Mouse (Mus musculus): ENCODE results near the gene Cpe.

The Cpe gene

GRCm38 (mm10) chr8:64634131-64634865 lies 58.6 kb downstream of the Cpe start:
- no peak for DNase-seq (ENCODE audit: low spot score in 2 of 2)

DNA sequence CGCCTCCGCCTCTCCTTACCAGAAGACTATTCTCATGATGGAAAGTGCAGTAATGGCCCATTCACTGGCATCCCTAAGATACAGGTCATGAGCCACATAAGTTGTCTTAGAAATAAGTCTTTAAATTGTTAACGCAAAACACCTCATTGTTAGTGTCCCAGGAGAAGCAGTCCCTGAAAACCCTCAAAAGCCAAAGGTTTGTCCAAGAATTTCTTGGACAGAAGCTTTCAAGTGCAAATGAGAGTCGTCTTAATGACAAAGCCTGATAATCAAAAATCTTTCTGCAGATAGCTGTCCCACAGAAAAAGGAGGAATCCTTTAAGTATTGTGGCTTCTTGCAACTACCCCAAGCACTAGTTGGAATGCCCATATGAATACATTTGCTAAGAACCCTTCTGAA lies 60.7 kb downstream of the Cpe start:
- DNase-seq (ENCODE audit: low spot score in 2 of 2), result no peak

GRCm38 (mm10) chr8:64631761-64632160 lies 61.1 kb downstream of the Cpe start:
- DNase-seq (ENCODE audit: low spot score in 2 of 2), result no peak

DNA sequence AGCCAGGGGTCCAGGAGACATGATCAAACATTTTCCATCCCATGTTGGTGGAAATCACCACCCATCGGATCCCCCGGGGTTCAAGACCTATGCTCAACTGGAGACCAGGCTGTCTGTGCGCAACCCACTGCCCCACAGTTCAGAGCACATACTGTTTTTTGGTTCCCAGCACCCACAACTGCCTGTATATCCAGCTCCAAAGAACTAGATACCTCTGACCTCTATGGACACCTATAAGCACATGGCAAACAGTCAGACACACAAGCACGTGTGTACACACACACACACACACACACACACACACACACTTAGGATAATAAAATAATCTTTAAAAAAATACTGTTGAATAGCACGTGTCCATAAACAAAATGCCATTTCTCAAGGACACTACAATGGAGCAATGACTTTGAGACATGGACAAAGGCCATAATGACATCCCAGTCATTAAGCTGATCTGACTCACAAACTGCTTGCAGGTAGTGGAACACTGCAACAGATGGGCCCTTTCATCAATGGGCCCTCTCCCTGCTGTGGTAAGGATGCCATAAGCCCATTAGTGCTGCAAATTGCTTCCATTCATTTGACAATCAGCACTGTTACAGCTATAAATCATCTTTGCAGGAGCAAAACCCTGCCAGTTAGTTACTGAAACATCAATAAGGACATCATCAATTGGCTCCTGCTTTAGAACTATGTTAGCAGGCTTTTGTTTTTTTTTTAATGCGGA lies 63.7 kb downstream of the Cpe start:
- no peak for DNase-seq (ENCODE audit: low spot score in 2 of 2)

GRCm38 (mm10) chr8:64628039-64628438 lies 64.8 kb downstream of the Cpe start:
- DNase-seq (ENCODE audit: low spot score in 2 of 2), result no peak

DNA sequence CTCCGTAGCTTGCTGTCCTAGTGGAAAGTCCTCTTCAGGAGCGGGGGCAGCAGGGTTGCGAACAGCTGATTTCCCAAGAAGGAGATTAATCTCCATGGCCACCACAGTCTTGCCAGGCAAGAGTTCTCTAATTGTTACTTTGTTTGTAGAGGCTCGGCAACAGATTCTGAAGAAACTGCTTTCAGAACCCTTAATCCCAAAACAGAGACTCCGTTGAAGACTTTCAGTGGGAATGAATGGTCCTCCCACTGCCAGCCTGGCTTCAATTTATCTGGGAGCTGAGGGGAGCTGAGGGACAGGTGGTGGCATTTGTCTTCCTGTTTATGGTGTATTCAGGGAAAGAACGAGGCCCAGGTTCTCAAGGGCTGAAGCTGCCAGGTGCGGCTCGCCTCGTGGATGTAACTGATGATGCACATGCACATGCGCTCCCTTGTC lies 68.2 kb downstream of the Cpe start:
- no peak for DNase-seq (ENCODE audit: low spot score in 2 of 2)

GRCm38 (mm10) chr8:64620365-64621150 lies 72.3 kb downstream of the Cpe start:
- no peak for DNase-seq (ENCODE audit: low spot score in 2 of 2)

DNA sequence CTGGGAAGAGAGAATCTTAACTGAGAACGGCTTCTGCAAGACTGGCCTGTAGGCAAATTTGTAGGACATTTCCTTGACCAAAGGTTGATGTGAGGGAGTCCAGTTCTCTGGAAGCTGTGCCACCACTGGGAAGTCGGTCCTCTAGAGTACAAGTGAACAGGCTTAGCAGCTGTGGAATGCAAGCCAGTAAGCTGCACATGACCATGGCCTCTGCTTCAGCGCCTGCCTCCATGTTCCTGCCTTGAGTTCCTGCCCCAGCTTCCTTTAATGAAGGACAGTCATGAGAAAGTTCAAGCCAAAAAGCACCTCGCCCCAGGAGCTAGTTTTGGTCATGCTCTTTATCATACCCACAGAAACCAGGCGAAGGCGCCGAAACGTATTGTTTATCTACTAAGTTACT lies 73.2 kb downstream of the Cpe start:
- DNase-seq (ENCODE audit: low spot score in 2 of 2), result no peak

DNA sequence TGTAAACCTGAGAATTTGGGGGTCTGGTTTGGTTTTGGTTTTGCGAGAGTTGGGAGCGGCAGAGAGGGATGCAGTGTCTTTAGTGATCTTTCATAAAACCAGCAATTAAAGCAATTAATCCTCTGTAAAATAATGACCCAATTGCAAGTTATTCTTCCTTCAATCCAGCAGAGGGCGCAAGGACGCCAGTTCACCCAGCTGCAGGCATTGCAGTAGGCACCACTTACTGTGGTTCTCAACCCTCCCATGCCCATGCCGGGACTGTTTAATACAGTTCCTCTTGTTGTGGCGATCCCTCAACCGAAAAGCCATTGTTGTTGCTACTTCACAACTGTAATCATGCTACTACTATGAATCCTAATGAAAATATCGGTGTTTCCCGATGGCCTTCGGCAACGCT lies 74.2 kb downstream of the Cpe start:
- DNase-seq (ENCODE audit: low spot score in 2 of 2), result peak in 1 of 2 experiments; percentile 36

GRCm38 (mm10) chr8:64616566-64616965 lies 76.3 kb downstream of the Cpe start:
- no peak for DNase-seq (ENCODE audit: low spot score in 2 of 2)

- no peak for DNase-seq (ENCODE audit: low spot score in 2 of 2)
Measured at GRCm38 (mm10) chr8:64615459-64615858, 77.4 kb downstream of the Cpe start.

- DNase-seq (ENCODE audit: low spot score in 2 of 2), result no peak
Measured at GRCm38 (mm10) chr8:64613663-64614062, 79.2 kb downstream of the Cpe start.

DNA sequence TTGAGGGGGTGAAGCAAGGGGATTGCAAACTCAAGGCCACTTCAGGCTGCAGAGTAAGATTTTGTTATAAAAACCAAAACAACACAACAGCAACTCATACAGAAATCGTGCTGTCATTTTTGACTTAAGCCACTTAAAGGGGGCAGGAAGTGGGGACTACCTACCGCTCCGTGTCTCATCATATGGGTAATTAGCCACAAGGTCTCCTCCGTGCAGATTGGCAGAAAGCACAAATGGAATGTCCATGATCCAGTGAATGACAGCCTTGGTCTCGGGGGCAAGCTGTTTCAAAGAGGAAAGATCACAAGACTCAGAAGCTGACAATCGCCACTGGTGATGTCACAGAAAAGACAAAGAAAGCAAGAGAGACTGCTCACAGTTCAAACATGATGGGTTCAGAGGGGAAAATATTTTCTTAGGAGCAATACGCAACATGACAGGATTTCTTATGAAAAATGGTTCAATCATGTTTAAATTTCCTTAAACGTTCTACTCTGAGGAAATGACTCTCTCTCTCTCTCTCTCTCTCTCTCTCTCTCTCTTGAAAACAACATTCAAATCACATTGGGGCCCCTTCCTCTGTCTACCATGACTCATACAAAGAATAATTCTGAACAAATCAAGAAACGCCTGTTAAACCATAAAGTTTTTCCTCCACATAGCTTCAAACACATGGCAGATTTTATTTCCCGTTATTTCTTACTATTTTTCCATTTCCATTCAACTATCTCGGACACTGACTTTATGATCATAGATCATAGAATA lies 81.5 kb downstream of the Cpe start:
- no peak for DNase-seq (ENCODE audit: low spot score in 2 of 2)

DNA sequence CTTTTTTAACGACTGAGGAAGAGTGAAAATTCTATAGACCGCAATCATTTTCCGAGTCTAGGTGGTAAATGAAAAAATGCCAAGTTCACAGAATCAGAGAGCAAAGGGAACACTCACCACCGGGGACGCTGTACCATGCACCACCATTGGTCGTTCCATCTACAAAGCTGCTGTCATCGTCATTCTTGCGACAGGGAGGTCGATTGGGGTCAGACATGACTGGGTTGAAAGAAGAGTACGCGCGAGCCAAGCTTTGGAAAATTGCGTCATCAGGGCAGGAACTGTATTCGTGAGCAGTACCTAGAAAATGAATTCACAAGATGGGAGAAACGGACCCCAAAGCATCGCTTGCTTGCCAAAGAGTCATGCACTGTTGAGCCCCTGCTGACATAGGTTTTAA lies 83.9 kb downstream of the Cpe start:
- no peak for DNase-seq (ENCODE audit: low spot score in 2 of 2)

- DNase-seq (ENCODE audit: low spot score in 2 of 2), result no peak
Measured at GRCm38 (mm10) chr8:64606015-64606414, 86.8 kb downstream of the Cpe start.

GRCm38 (mm10) chr8:64598206-64598605 lies 94.6 kb downstream of the Cpe start:
- DNase-seq (ENCODE audit: low spot score in 2 of 2), result no peak

DNA sequence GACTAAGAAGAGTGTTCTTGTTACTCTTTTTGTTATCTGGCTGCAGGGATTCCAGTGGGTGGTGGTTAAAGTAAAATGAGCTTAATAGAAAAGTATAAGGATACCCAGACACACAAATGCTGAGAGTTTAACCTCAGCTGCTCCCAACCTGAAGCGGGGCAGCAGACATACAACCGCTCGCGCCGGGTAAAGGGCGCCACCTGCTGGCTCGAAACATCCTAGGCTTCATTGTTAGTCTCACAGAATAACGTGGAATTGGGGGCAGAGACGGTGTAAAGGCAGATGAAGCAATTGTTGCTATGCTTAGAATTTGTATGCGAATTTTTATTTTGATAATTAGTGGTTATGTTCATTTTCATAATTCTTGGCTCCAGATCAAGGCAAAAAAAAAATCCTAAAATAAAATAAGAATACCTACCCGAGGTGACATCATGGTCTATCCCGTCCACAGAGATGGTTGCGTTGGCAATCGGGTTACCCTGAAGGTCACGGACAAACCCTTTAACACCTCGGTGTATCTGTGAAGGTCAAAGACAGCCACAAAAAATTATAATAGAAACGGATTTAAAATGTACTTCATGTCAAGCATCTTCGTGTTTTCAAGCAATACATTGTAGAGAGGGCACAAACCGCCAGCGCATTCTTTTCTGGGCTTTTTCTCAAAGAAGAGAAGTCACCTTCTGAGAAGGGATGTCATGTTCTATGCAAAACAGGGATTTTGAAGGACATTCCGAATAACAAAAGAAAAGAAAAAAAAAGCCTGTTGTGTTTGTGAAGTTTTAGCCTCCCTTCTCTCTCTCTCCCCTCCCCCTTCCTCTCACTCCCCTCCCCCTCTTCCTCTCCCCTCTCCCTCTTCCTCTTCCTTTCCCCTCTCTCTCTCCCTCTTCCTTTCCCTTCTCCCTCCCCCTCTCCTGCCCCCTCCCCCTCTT lies 95.5 kb downstream of the Cpe start:
- DNase-seq (ENCODE audit: low spot score in 2 of 2), result peak; percentile 4 to 28

DNA sequence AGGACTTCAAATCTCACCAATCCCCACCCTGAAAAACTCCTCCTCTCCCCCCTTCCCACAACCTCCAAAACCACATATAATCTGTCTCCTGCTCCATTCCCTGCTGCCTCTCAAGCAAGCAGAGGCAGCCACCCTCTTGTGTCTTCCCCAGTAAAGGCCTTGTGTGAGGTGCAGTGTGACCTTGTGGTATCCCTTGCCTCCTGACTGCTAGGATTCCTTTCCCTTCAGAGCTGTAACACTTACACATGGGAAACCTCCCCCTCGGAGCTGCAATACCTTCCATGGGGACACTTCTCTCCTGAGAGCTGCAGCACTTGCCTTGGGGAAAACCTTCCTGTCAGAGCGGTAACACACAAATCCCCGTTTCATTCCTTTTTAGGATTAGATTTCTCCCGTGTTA lies 96.5 kb downstream of the Cpe start:
- DNase-seq (ENCODE audit: low spot score in 2 of 2), result no peak

DNA sequence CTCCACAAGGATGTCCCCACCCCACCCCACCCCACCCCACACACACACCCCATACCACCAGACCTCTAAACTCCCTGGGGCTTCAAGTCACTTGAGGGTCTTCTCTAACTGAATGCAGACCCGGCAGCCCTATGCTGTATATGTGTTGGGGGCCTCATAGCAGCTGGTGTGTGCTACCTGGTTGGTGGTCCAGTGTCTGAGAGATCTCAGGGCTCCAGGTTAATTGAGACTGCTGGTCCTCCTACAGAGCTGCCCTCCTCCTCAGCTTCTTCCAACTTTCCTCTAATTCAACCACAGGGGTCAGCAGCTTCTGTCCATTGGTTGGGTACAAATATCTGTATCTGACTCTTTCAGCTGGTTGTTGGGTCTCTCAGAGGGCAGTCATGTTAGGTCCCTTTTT lies 102.4 kb downstream of the Cpe start:
- no peak for DNase-seq (ENCODE audit: low spot score in 2 of 2)

DNA sequence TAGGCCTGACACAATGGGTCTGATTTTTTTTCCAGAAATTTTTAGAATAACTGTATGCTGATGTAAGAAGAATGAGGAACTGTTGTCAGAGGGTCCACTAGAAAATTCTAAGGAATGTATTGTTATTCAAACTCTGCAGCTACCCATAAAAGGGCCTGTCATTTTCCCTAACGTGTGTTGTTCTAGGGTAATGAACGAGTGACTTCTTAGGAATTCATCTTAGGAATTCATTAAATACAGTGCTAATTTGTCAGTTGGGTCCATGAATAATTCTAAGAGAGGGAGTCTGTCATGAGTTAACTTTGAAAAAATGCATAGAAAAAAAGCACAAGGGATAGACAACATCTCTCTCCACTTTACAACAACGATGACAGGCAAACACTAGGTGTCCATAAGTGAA lies 110.0 kb downstream of the Cpe start:
- no peak for DNase-seq (ENCODE audit: low spot score in 2 of 2)

- no peak for DNase-seq (ENCODE audit: low spot score in 2 of 2)
Measured at GRCm38 (mm10) chr8:64578221-64578620, 114.6 kb downstream of the Cpe start.
